Mouse (Mus musculus) heart, embryonic 10.5 days (tissue): ENCODE data around the gene Ebna1bp2. TPM values are rescaled to one million over a fixed set of nuclear protein-coding genes. Genes with fewer than 3 reads are reported as not detected.

Experiments used
- DNase-seq: peaks from one replicate; pipeline ENCODE4 v3.0.0-alpha.2; 2017; ENCODE audit warnings: low spot score
- H3K27ac ChIP-seq: fragments of 300-500 bp; sonication (generic); 2 replicates; pipeline ENCODE4 v1.5.1; 2016; ENCODE audit warnings: mild to moderate bottlenecking
- H3K27me3 ChIP-seq: fragments of 300-500 bp; sonication (generic); 2 replicates; pipeline ENCODE4 v1.6.1; 2016; ENCODE audit warnings: mild to moderate bottlenecking; ENCODE audit not compliant: poor library complexity, insufficient read depth, severe bottlenecking
- H3K36me3 ChIP-seq: fragments of 300-500 bp; sonication (generic); 2 replicates; pipeline ENCODE4 v1.6.1; 2016; ENCODE audit warnings: mild to moderate bottlenecking, moderate library complexity
- H3K4me1 ChIP-seq: fragments of 300-500 bp; sonication (generic); 2 replicates; pipeline ENCODE4 v1.6.1; 2016; ENCODE audit warnings: mild to moderate bottlenecking
- H3K4me3 ChIP-seq: fragments of 300-500 bp; sonication (generic); 2 replicates; pipeline ENCODE4 v1.5.1; 2016; ENCODE audit warnings: mild to moderate bottlenecking, moderate library complexity
- H3K9me3 ChIP-seq: fragments of 300-500 bp; sonication (generic); 2 replicates; pipeline ENCODE4 v1.6.1; 2016; ENCODE audit warnings: mild to moderate bottlenecking, moderate library complexity
- WGBS: fragments of 180-500 bp; shearing (Covaris S2); methylation state at CpG from one replicate; pipeline ENCODE4 v1.1.7; 2016; 5-methylcytosine and 5-hydroxymethylcytosine counted together
- polyA plus RNA-seq: library from polyadenylated mRNA; unstranded; fragments of >200 nt; fragmentation: Nextera tagmentation; extraction: Ambion mirVana; gene quantifications from 2 replicates; pipeline ENCODE4 v1.2.1, GENCODE M21; 2016

Ebna1bp2 gene
- polyA plus RNA-seq, 1 experiment from 2014 or later: 166 TPM

DNA sequence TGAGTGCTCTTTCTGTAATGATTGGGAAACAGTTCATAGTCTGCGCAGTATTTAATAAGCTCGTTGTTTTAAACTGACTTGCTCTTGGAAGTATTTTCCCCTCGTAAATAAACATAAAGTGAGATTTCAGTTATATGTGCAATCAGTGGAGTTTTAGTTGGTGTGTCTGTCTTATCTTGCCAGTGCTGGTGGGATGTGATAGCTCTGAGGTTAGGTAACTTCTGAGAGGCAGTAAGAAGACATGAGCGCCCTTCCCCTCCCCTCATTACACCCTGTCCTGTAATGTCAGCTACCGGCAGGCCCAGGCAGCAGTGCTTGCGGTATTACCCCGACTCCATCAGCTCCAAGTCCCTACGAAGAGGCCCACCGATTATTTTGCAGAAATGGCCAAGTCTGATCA is 1.2 kb downstream of the Ebna1bp2 start:
- no peak for DNase-seq
- H3K4me1 ChIP-seq: peaks cover 10% of the 10 kb centered on the region
- H3K27ac ChIP-seq: no peak overlapping the region
- peaks cover 40% of the 10 kb centered on the region for H3K36me3 ChIP-seq
- peak overlapping the region; percentile 80 for H3K4me3 ChIP-seq
- H3K9me3 ChIP-seq: 0 out of 2 replicates have a peak, but pooled peaks cover 4% of the 10 kb centered on the region
- H3K27me3 ChIP-seq: no peaks in the 10 kb centered on the region
- 83% methylated on average over 9 of the region's 9 CpGs for WGBS

DNA sequence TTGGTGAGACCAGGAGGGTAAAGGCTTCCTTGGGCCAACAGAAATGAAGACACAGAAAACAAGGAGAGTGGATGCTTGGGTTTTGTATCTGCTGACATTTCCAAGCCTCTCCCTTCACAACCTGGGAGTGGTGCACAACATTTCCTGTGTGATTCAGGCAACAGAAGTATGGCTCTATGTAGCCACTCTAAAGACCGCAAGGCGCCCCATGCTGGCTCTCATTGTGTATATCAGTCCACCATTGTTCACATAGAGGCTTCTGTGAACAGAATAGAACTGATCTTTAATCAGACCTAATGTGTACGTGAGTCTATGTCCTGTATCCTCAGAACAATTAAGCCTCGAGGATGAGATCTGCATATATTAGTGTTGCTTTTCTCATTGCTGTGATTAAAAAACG is 9.7 kb downstream of the Ebna1bp2 start:
- Histone ChIP-seq H3K4me3 (no peak overlapping the region), H3K4me1 (no peaks in the 10 kb centered on the region), H3K36me3 (peaks cover 64% of the 10 kb centered on the region), H3K27ac (no peak overlapping the region), H3K27me3 (no peaks in the 10 kb centered on the region), H3K9me3 (no peaks in the 10 kb centered on the region)
- DNase-seq: no peak
- 92% methylated on average over 5 of the region's 5 CpGs for WGBS

DNA sequence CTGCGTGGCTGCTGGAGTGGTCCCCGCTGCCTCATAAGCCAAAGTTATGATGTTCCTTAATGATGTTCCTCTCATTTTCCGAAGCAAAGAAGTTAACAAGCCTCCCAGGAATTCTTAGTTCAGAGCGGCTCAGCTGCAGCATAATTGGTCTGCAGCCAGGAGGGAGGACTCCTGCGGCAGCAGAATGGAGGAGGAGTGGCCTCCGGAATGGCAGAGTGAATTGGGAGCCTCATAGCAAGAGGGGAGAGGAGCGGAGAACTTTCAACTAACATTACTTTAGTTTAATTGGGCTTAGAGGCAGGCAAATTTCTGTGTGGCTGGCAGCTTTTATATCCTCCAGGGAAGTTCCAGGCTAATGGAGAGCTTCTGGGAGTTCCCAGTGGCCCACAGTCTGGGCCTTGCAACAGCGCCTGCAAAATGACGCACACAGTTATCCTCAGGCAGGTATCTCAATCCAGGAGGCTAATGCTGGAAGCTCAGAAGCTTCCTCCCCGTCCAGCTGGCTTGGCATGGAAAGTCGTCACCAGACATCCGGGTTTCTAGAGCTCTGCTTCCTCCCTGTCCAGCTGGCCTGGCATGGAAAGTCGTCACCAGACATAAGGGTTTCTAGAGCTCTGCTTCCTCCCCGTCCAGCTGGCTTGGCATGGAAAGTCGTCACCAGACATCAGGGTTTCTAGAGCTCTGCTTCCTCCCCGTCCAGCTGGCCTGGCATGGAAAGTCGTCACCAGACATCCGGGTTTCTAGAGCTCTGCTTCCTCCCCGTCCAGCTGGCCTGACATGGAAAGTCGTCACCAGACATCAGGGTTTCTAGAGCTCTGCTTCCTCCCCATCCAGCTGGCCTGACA is 22.0 kb downstream of the Ebna1bp2 start:
- WGBS: 52% methylated on average over 20 of the region's 20 CpGs

DNA sequence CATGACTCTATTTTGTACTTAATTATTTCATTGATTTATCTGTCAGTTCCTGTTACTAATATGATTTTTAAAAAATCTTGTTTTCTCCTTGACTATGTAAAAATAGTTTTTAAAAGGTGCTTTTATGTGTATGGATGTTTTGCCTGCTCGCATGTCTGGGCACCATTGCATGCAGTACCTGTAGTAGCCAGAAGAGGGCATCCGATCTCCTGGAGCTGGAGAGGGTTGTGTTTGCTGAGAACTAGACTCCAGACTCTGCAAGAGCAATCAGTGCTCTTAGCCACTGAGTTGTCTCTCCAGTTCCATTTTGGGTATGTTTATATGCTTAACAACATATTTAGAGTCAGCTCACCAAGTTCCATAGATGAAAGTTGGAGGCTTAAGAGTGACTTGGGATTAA is 24.6 kb downstream of the Ebna1bp2 start:
- H3K4me3 ChIP-seq: no peak overlapping the region
- no peaks in the 10 kb centered on the region for H3K4me1 ChIP-seq
- no peaks in the 10 kb centered on the region for H3K9me3 ChIP-seq
- H3K27ac ChIP-seq: no peak overlapping the region
- H3K27me3 ChIP-seq: no peaks in the 10 kb centered on the region
- H3K36me3 ChIP-seq: no peaks in the 10 kb centered on the region
- no peak for DNase-seq
- WGBS: 5% methylated on average over 2 of the region's 2 CpGs

More for the DNA sequence above, 22.0 kb downstream of the Ebna1bp2 start:
- no peaks in the 10 kb centered on the region for H3K27me3 ChIP-seq
- H3K4me3 ChIP-seq: no peak overlapping the region
- H3K9me3 ChIP-seq: no peaks in the 10 kb centered on the region
- DNase-seq: no peak
- H3K36me3 ChIP-seq: no peaks in the 10 kb centered on the region
- H3K4me1 ChIP-seq: no peaks in the 10 kb centered on the region
- H3K27ac ChIP-seq: no peak overlapping the region

DNA sequence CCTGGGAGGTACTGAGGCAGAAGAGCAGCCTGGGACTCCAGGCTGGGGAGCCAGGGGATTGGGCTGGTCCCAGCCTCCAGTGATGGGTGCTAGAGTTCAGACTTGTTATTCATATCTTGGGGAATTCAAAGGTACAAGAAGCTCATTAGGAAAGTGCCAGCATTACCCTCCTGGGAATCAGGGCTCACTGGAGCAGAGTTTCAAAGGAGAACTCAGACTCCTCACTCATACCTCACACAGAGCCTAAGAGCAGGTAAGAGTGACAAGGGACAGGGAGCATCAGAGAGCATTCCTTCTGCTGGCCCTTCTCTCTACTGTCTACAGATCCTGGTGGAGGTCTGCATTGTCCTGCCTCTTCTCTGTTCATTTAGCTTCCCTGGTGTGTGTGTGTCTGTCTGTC is 38.1 kb downstream of the Ebna1bp2 start, which contains the start of gene Olfr62:
Gene Olfr62, plus strand, starts transcription at position 301 of the 400 bp plus-strand sequence.
- H3K9me3 ChIP-seq: no peaks in the 10 kb centered on the region
- no peaks in the 10 kb centered on the region for H3K36me3 ChIP-seq
- no peaks in the 10 kb centered on the region for H3K4me1 ChIP-seq
- DNase-seq: no peak
- no peak within 1 kb of the TSS for H3K27ac ChIP-seq
- no peak within 1 kb of the TSS for H3K4me3 ChIP-seq
- H3K27me3 ChIP-seq: no peaks in the 10 kb centered on the region

Other genes with a start within 250 kb of the Ebna1bp2 start
- gene Szt2, start 211.5 kb upstream of the Ebna1bp2 start, polyA plus RNA-seq: 6.7 and 8.6 TPM in 2 replicates
- gene Med8, start 211.5 kb upstream of the Ebna1bp2 start, polyA plus RNA-seq: 102 and 124 TPM in 2 replicates
- 72.0 and 85.1 TPM in 2 replicates for gene Elovl1, start 192.7 kb upstream of the Ebna1bp2 start, polyA plus RNA-seq
- 221 and 270 TPM in 2 replicates for gene Cdc20, start 183.4 kb upstream of the Ebna1bp2 start, polyA plus RNA-seq
- gene Mpl, start 163.3 kb upstream of the Ebna1bp2 start, polyA plus RNA-seq: 3.9 and 5.5 TPM in 2 replicates
- 36.5 and 54.4 TPM in 2 replicates for gene Tie1, start 130.7 kb upstream of the Ebna1bp2 start, polyA plus RNA-seq
- gene 2610528J11Rik, start 93.8 kb upstream of the Ebna1bp2 start, polyA plus RNA-seq: 0.70 and 1.7 TPM in 2 replicates
- gene Tmem125, start 76.8 kb upstream of the Ebna1bp2 start, polyA plus RNA-seq: 0.32 and 0.69 TPM in 2 replicates
- gene Cfap57, start within 50 bp of the Ebna1bp2 start, polyA plus RNA-seq: 0.84 and 1.1 TPM in 2 replicates
- not detected in 2 replicates for gene Olfr62, start 38.2 kb downstream of the Ebna1bp2 start, polyA plus RNA-seq
- gene Olfr1342, start 72.0 kb downstream of the Ebna1bp2 start, polyA plus RNA-seq: not detected in 2 replicates
- 0.03 TPM in 1 of 2 replicates, not detected in the other for gene Olfr1341, start 82.7 kb downstream of the Ebna1bp2 start, polyA plus RNA-seq
- not detected in 2 replicates for gene Olfr1340, start 99.3 kb downstream of the Ebna1bp2 start, polyA plus RNA-seq
- not detected in 2 replicates for gene Olfr1339, start 111.4 kb downstream of the Ebna1bp2 start, polyA plus RNA-seq
- gene Olfr1338, start 137.9 kb downstream of the Ebna1bp2 start, polyA plus RNA-seq: not detected in 2 replicates
- gene Olfr1337, start 161.8 kb downstream of the Ebna1bp2 start, polyA plus RNA-seq: not detected in 2 replicates
- not detected in 2 replicates for gene Olfr1335, start 189.1 kb downstream of the Ebna1bp2 start, polyA plus RNA-seq
- gene Olfr1333, start 215.5 kb downstream of the Ebna1bp2 start, polyA plus RNA-seq: not detected in 2 replicates
- not detected in 2 replicates for gene Olfr1331, start 243.8 kb downstream of the Ebna1bp2 start, polyA plus RNA-seq